Mouse (Mus musculus) C3H10T1/2 (cell line): Measurements from ENCODE around the gene Pon3. TPM values are rescaled to one million over a fixed set of nuclear protein-coding genes. Genes with fewer than 3 reads are reported as not detected.

Experiments
- polyA plus RNA-seq, 2 experiments: library from polyadenylated mRNA; unstranded; fragments of >200 nt; fragmentation: generic; extraction: Trizol; gene quantifications; one replicate each; pipeline ENCODE4 v1.2.1; 2012; ENCODE audit warnings: missing spikeins in 2 of 2

Pon3 gene
- under 1 TPM; 0.12 to 0.47 TPM for polyA plus RNA-seq

DNA sequence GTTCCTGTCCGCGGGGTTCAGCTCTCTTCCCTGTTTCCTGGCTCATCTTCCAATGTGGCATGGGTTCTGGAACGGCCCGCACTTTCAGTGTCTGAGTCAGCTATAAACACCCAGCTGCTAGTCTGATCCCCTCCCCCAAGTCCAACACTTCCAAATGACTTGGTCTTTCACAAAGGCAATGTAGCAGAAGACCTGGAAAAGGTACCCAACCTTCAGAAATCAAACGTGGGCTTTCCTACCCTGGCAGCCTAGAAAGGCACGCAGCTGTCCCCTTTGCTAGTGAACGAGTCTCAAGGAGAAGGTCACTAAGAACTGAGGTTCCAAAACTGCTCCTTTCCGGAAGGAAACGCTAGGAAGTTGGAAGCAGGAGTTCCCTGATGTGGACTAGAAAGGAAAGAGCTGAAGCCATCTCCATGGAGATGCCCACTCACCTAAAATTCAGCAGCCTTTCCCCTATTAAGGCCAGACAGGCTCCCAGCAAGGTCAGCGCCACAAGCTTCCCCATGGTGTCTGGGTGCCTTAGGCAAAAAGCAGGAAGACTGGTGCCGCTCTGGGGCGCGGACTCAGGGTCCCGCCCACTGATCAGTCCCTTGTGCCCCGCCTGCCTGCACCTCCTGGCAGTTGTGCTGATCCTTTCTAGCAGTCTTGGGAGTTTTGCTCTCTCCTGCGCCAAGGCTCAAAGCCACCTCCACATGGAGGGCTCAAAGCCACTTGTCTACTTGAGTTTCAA lies at the start of gene Pon3:
Gene Pon3, minus strand, starts transcription at position 565 of the 730 bp plus-strand sequence.

DNA sequence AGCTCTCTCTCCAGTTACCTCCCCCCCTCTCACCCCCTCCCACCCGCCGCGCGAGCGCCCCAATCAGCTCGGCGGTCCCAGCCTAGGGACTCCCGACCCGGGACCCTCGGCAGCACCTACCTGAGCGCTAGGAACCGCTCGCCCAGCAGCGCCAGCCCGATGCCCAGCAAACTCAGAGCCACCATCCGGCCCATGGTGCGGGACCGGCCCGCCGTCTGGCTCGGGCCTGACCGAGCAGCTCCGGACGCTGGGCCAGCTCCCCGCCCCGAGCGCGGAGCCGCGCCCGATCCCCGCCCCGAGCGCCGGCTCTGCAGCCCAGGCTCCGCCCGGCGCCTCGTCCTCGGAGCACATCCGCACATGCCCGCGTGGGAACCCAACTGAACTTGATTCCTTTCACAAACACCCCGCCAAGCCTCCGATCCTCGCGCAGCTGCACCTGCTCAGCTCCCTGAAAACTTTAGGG lies 42.0 kb upstream of the Pon3 start, which contains the start of gene Pon2:
Gene Pon2, minus strand, starts transcription at position 364 of the 463 bp plus-strand sequence.

DNA sequence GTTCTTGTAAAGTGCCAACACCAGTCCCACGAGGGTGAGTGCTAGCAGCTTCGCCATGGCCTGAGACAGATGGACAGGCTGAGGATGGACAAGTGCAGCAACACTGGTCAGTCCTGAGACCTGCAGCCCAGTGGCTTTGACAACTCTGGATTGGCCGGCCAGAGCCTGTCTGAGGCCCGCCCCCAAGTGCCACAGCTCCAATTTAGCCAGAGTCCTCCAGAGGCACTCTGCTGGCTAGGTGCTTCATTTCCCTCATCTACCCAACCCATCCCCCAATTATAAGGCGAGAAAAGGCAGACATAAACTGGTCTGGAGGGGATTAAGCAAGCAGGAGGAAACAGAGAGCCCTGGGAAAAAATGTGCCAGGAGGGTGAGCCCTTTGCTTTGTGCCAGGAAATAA lies 62.4 kb downstream of the Pon3 start, which contains the start of gene Pon1:
Gene Pon1, minus strand, starts transcription at position 254 of the 400 bp plus-strand sequence.

Other genes starting within 250 kb of the Pon3 start
- gene Pon1, start 62.3 kb downstream of the Pon3 start, polyA plus RNA-seq, result not detected
- gene Pon2, start 42.2 kb upstream of the Pon3 start, polyA plus RNA-seq, result 1 to 10 TPM in 1 of 2 experiments, under 1 TPM in 1; 0.11 to 1.1 TPM
- gene Asb4, start 127.1 kb upstream of the Pon3 start, polyA plus RNA-seq, result under 1 TPM; 0.01 to 0.06 TPM
- 1 to 10 TPM in 1 of 2 experiments, under 1 TPM in 1; 0.74 to 8.2 TPM for gene Pdk4, start 240.0 kb upstream of the Pon3 start, polyA plus RNA-seq